Mouse (Mus musculus) heart, embryonic 10.5 days (tissue): ENCODE measurements at regions not wholly inside any gene's neighbourhood (a gene's known extent, or its start where the extent isn't known, plus 50 kb on each side); places are given as distances from the start of the nearest gene placed in this dataset.
"Not testable (repeated sequence)": the region's sequence is repeated elsewhere in the genome, so short reads cannot be mapped to it uniquely, and the experiment has no call there.

Source experiments
- DNase-seq: peaks from one replicate; pipeline ENCODE4 v3.0.0-alpha.2; 2017; ENCODE audit warnings: low spot score
- H3K27ac ChIP-seq: fragments of 300-500 bp; sonication (generic); 2 replicates; pipeline ENCODE4 v1.5.1; 2016; ENCODE audit warnings: mild to moderate bottlenecking
- H3K27me3 ChIP-seq: fragments of 300-500 bp; sonication (generic); 2 replicates; pipeline ENCODE4 v1.6.1; 2016; ENCODE audit warnings: mild to moderate bottlenecking; ENCODE audit not compliant: poor library complexity, insufficient read depth, severe bottlenecking
- H3K36me3 ChIP-seq: fragments of 300-500 bp; sonication (generic); 2 replicates; pipeline ENCODE4 v1.6.1; 2016; ENCODE audit warnings: mild to moderate bottlenecking, moderate library complexity
- H3K4me1 ChIP-seq: fragments of 300-500 bp; sonication (generic); 2 replicates; pipeline ENCODE4 v1.6.1; 2016; ENCODE audit warnings: mild to moderate bottlenecking
- H3K4me3 ChIP-seq: fragments of 300-500 bp; sonication (generic); 2 replicates; pipeline ENCODE4 v1.5.1; 2016; ENCODE audit warnings: mild to moderate bottlenecking, moderate library complexity
- H3K9me3 ChIP-seq: fragments of 300-500 bp; sonication (generic); 2 replicates; pipeline ENCODE4 v1.6.1; 2016; ENCODE audit warnings: mild to moderate bottlenecking, moderate library complexity
- WGBS: fragments of 180-500 bp; shearing (Covaris S2); methylation state at CpG from one replicate; pipeline ENCODE4 v1.1.7; 2016; 5-methylcytosine and 5-hydroxymethylcytosine counted together

GRCm38 (mm10) chr6:112564119-112564518 is 74.4 kb upstream of the Oxtr start:
- H3K27ac ChIP-seq, H3K4me1 ChIP-seq, H3K27me3 ChIP-seq, H3K9me3 ChIP-seq, DNase-seq, H3K4me3 ChIP-seq, H3K36me3 ChIP-seq: not testable (repeated sequence)
- 81% methylated on average over 5 of the region's 5 CpGs for WGBS

- not testable (repeated sequence) for DNase-seq, H3K36me3 ChIP-seq, H3K4me1 ChIP-seq, H3K27me3 ChIP-seq, H3K9me3 ChIP-seq, H3K27ac ChIP-seq, H3K4me3 ChIP-seq
- 95% methylated on average over 17 of the region's 17 CpGs for WGBS
These were observed 73.9 kb upstream of the Oxtr start for GRCm38 (mm10) chr6:112563659-112564058.

GRCm38 (mm10) chr6:112562039-112562438 is 72.3 kb upstream of the Oxtr start:
- no peaks in the 10 kb centered on the region for H3K36me3 ChIP-seq
- H3K27me3 ChIP-seq = no peaks in the 10 kb centered on the region
- WGBS = 86% methylated on average over 10 of the region's 10 CpGs

GRCm38 (mm10) chr6:112561568-112561967 is 71.8 kb upstream of the Oxtr start:
- no peaks in the 10 kb centered on the region for H3K4me1 ChIP-seq
- H3K36me3 ChIP-seq = no peaks in the 10 kb centered on the region
- no peak for DNase-seq
- H3K4me3 ChIP-seq = no peak overlapping the region
- H3K9me3 ChIP-seq = no peaks in the 10 kb centered on the region
- no peaks in the 10 kb centered on the region for H3K27me3 ChIP-seq
- 65% methylated on average over 7 of the region's 7 CpGs for WGBS
- H3K27ac ChIP-seq = no peak overlapping the region

More at GRCm38 (mm10) chr6:112562039-112562438, 72.3 kb upstream of the Oxtr start:
- no peak overlapping the region for H3K27ac ChIP-seq
- H3K4me3 ChIP-seq = no peak overlapping the region
- no peaks in the 10 kb centered on the region for H3K9me3 ChIP-seq
- H3K4me1 ChIP-seq = no peaks in the 10 kb centered on the region
- no peak for DNase-seq

- whole genome bisulfite sequencing = 95% methylated on average over 1 of the region's 1 CpGs
- H3K27ac ChIP-seq = no peak overlapping the region
- H3K27me3 ChIP-seq = no peaks in the 10 kb centered on the region
- H3K9me3 ChIP-seq = no peaks in the 10 kb centered on the region
- no peak overlapping the region for H3K4me3 ChIP-seq
- no peaks in the 10 kb centered on the region for H3K4me1 ChIP-seq
- no peak for DNase-seq
- no peaks in the 10 kb centered on the region for H3K36me3 ChIP-seq
These were observed 69.8 kb upstream of the Oxtr start for GRCm38 (mm10) chr6:112559549-112559948.

GRCm38 (mm10) chr6:112557516-112557915 is 67.8 kb upstream of the Oxtr start:
- no peaks in the 10 kb centered on the region for H3K4me1 ChIP-seq
- no peaks in the 10 kb centered on the region for H3K9me3 ChIP-seq
- H3K36me3 ChIP-seq = no peaks in the 10 kb centered on the region
- WGBS = 84% methylated on average over 2 of the region's 2 CpGs
- no peak overlapping the region for H3K27ac ChIP-seq
- no peak for DNase-seq
- no peak overlapping the region for H3K4me3 ChIP-seq
- no peaks in the 10 kb centered on the region for H3K27me3 ChIP-seq

GRCm38 (mm10) chr6:112556401-112557165 is 66.8 kb upstream of the Oxtr start:
- Histone ChIP-seq H3K9me3 (no peaks in the 10 kb centered on the region), H3K27me3 (no peaks in the 10 kb centered on the region), H3K4me1 (no peaks in the 10 kb centered on the region), H3K4me3 (no peak overlapping the region), H3K27ac (no peak overlapping the region), H3K36me3 (no peaks in the 10 kb centered on the region)
- DNase-seq = no peak
- 66% methylated on average over 4 of the region's 4 CpGs for WGBS

GRCm38 (mm10) chr6:112554091-112554490 is 64.3 kb upstream of the Oxtr start:
- Histone ChIP-seq H3K4me1 (no peaks in the 10 kb centered on the region), H3K9me3 (no peaks in the 10 kb centered on the region), H3K4me3 (no peak overlapping the region), H3K36me3 (no peaks in the 10 kb centered on the region), H3K27ac (no peak overlapping the region), H3K27me3 (no peaks in the 10 kb centered on the region)
- 81% methylated on average over 4 of the region's 4 CpGs for WGBS
- DNase-seq = no peak

GRCm38 (mm10) chr6:112553231-112553920 is 63.6 kb upstream of the Oxtr start:
- H3K4me3 ChIP-seq = no peak overlapping the region
- no peak for DNase-seq
- no peaks in the 10 kb centered on the region for H3K27me3 ChIP-seq
- 73% methylated on average over 5 of the region's 5 CpGs for WGBS
- H3K36me3 ChIP-seq = no peaks in the 10 kb centered on the region
- no peaks in the 10 kb centered on the region for H3K9me3 ChIP-seq
- no peak overlapping the region for H3K27ac ChIP-seq
- H3K4me1 ChIP-seq = no peaks in the 10 kb centered on the region

- H3K36me3 ChIP-seq = no peaks in the 10 kb centered on the region
- no peak for DNase-seq
These were observed 62.8 kb upstream of the Oxtr start for GRCm38 (mm10) chr6:112552560-112552959.

GRCm38 (mm10) chr6:112551298-112551697 is 61.6 kb upstream of the Oxtr start:
- Histone ChIP-seq H3K36me3 (no peaks in the 10 kb centered on the region), H3K4me3 (no peak overlapping the region), H3K27me3 (no peaks in the 10 kb centered on the region), H3K9me3 (no peaks in the 10 kb centered on the region), H3K4me1 (no peaks in the 10 kb centered on the region), H3K27ac (no peak overlapping the region)
- no peak for DNase-seq
- 66% methylated on average over 4 of the region's 4 CpGs for WGBS

More at GRCm38 (mm10) chr6:112552560-112552959, 62.8 kb upstream of the Oxtr start:
- WGBS = 76% methylated on average over 4 of the region's 4 CpGs
- H3K9me3 ChIP-seq = no peaks in the 10 kb centered on the region
- H3K27me3 ChIP-seq = no peaks in the 10 kb centered on the region
- H3K4me3 ChIP-seq = no peak overlapping the region
- no peak overlapping the region for H3K27ac ChIP-seq
- no peaks in the 10 kb centered on the region for H3K4me1 ChIP-seq

GRCm38 (mm10) chr6:112547251-112547650 is 57.5 kb upstream of the Oxtr start:
- no peak overlapping the region for H3K27ac ChIP-seq
- H3K4me3 ChIP-seq = no peak overlapping the region
- no peak for DNase-seq
- H3K36me3 ChIP-seq = no peaks in the 10 kb centered on the region
- no peaks in the 10 kb centered on the region for H3K9me3 ChIP-seq
- no peaks in the 10 kb centered on the region for H3K27me3 ChIP-seq
- 67% methylated on average over 10 of the region's 10 CpGs for WGBS
- H3K4me1 ChIP-seq = 0 out of 2 replicates have a peak, but pooled peaks cover 3% of the 10 kb centered on the region

- H3K36me3 ChIP-seq = no peaks in the 10 kb centered on the region
- H3K4me3 ChIP-seq = no peak overlapping the region
- no peaks in the 10 kb centered on the region for H3K9me3 ChIP-seq
- WGBS = 63% methylated on average over 5 of the region's 5 CpGs
- DNase-seq = no peak
- no peak overlapping the region for H3K27ac ChIP-seq
- H3K27me3 ChIP-seq = no peaks in the 10 kb centered on the region
- H3K4me1 ChIP-seq = 0 out of 2 replicates have a peak, but pooled peaks cover 3% of the 10 kb centered on the region
These were observed 56.3 kb upstream of the Oxtr start for GRCm38 (mm10) chr6:112546033-112546432.
